Mouse (Mus musculus) forebrain, embryonic 11.5 days (tissue): ENCODE measurements around the gene Igsf9b. TPM values are rescaled to one million over a fixed set of nuclear protein-coding genes. Genes with fewer than 3 reads are reported as not detected.

Source experiments
- ATAC-seq: fragments of 200-750 bp; cut with Nextera tagmentation; replicated peaks from 2 replicates; pipeline ENCODE4 v1.8.0; 2017; ENCODE audit warnings: moderate TSS enrichment; ENCODE audit not compliant: low FRiP score
- DNase-seq: peaks from one replicate; pipeline ENCODE4 v3.0.0-alpha.2; 2017; ENCODE audit warnings: low spot score
- H3K27ac ChIP-seq: fragments of 300-500 bp; sonication (generic); 2 replicates; pipeline ENCODE4 v1.5.1; 2014; ENCODE audit warnings: low read depth, low read length
- H3K27me3 ChIP-seq: fragments of 300-500 bp; sonication (generic); 2 replicates; pipeline ENCODE4 v1.6.1; 2014; ENCODE audit warnings: mild to moderate bottlenecking, low read length, mixed read lengths; ENCODE audit not compliant: control insufficient read depth, insufficient read depth
- H3K36me3 ChIP-seq: fragments of 300-500 bp; sonication (generic); 2 replicates; pipeline ENCODE4 v1.6.1; 2014; ENCODE audit warnings: mild to moderate bottlenecking, low read length, moderate library complexity, mixed read lengths; ENCODE audit not compliant: control insufficient read depth, insufficient read depth
- H3K4me1 ChIP-seq: fragments of 300-500 bp; sonication (generic); replicated peaks from 2 replicates; pipeline ENCODE4 v1.6.1; 2014; ENCODE audit warnings: low read length, mixed read lengths; ENCODE audit not compliant: control insufficient read depth, insufficient read depth
- H3K4me2 ChIP-seq: fragments of 300-500 bp; sonication (generic); 2 replicates; pipeline ENCODE4 v1.6.1; 2014; ENCODE audit warnings: low read depth, mild to moderate bottlenecking, low read length, moderate library complexity, mixed read lengths; ENCODE audit not compliant: severe bottlenecking
- H3K4me3 ChIP-seq: fragments of 300-500 bp; sonication (generic); 2 replicates; pipeline ENCODE4 v1.5.1; 2014; ENCODE audit warnings: low read depth, low read length
- H3K9ac ChIP-seq: fragments of 300-500 bp; sonication (generic); 2 replicates; pipeline ENCODE4 v1.6.1; 2014; ENCODE audit warnings: low read length
- H3K9me3 ChIP-seq: fragments of 300-500 bp; sonication (generic); 2 replicates; pipeline ENCODE4 v1.6.1; 2016; ENCODE audit warnings: low read length, mixed read lengths; ENCODE audit not compliant: control insufficient read depth
- WGBS: fragments of 180-500 bp; shearing (Covaris S2); extraction: QIAGEN DNeasy Blood & Tissue Kit; methylation state at CpG from one replicate; pipeline ENCODE4 v1.1.7; 2014; 5-methylcytosine and 5-hydroxymethylcytosine counted together
- polyA plus RNA-seq: library from polyadenylated mRNA; unstranded; fragments of >200 nt; fragmentation: Nextera tagmentation; extraction: Ambion mirVana; gene quantifications from 2 replicates; pipeline ENCODE4 v1.2.1, GENCODE M21; 2014

Igsf9b gene
- polyA plus RNA-seq, 1 experiment from 2014 or later: 8.4 TPM

DNA sequence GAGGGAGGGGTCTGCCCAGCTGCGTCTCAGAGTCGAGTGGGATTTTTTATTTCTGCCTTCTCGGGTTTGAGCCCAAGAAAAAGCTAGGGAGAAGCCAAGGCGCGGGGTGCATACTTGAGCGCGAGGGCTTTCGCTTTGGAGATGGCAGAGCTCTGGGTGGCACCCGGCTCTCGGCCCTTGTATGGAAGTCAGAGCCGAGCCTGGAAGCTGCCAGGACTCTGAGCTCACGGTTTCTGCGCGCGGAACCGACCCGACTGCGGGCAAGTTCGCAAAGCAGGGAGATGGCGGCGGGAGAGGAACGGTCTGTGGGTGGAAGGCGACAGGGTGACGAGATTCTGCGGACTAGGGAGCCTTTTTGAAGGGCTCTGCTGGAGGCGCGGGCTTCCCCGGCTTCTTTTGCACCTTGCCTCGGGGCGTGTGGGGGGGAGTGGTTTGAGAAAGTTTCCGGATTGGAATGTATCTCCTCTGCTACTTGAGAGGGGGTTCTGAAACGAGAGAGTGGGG, 1.2 kb downstream of the Igsf9b start:
- DNase-seq: peak; percentile 76
- no peaks in the 10 kb centered on the region for H3K9me3 ChIP-seq
- H3K4me2 ChIP-seq: peak overlapping the region; percentile 95
- H3K27ac ChIP-seq: no peak overlapping the region
- peaks cover 14% of the 10 kb centered on the region; the same call in 1 of the 2 replicates for H3K4me1 ChIP-seq
- peak overlapping the region; percentile 68 for H3K4me3 ChIP-seq
- under 1% methylated on average over 32 of the region's 32 CpGs for WGBS
- no peak for ATAC-seq
- H3K36me3 ChIP-seq: no peaks in the 10 kb centered on the region
- no peaks in the 10 kb centered on the region; the same call in 1 of the 2 replicates for H3K27me3 ChIP-seq
- peak overlapping the region; percentile 70 for H3K9ac ChIP-seq

DNA sequence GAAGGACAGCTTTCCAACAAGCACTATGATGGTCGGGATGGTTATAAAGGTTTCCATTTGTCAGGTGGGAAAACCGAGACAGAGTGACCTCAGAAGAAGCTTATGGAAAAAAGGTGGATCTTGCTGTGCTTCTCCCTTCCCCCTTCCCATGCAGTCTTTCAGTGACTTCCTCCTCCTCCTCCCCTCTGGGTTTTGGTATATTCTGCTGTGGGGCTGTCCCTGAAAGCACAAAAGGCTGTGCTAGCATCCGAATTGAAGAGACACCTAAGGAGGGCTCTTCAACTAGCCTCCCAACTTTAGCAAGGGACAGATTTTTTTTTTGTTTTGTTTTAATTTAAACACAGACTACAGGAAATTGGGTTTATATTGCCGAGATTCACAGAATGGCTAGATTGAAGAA, 1.7 kb downstream of the Igsf9b start:
- no peak overlapping the region for H3K27ac ChIP-seq
- peak overlapping the region; percentile 68 for H3K4me3 ChIP-seq
- 3% methylated on average over 4 of the region's 4 CpGs for WGBS
- H3K36me3 ChIP-seq: no peaks in the 10 kb centered on the region
- H3K27me3 ChIP-seq: no peaks in the 10 kb centered on the region; the same call in 1 of the 2 replicates
- peak overlapping the region; percentile 70 for H3K9ac ChIP-seq
- ATAC-seq (no peak), DNase-seq (no peak)
- H3K4me1 ChIP-seq: peaks cover 14% of the 10 kb centered on the region; the same call in 1 of the 2 replicates
- H3K4me2 ChIP-seq: peak overlapping the region; percentile 95
- no peaks in the 10 kb centered on the region for H3K9me3 ChIP-seq

DNA sequence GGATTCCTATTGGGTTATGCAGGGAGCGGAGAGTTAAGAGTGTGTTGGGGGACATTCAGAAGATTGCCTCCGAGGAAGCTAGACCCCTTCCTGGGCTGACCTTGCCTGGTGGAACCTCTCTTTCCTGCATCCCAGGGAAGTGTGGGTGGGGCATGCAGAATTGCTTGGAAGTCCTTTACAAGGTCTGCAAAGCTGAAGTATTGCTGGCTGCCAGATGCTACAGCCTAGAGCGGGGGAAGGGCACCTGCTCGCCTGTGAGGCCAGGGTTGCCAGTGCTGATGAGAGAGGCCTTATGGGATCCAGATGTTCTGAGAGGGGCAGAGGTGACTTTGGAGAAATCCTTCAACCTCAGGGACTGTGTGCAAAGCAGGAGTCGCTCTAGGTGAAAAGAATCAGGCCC, 2.5 kb downstream of the Igsf9b start:
- Histone ChIP-seq H3K4me2 (peak overlapping the region; percentile 95; the same call in 1 of the 2 replicates), H3K27me3 (no peaks in the 10 kb centered on the region; the same call in 1 of the 2 replicates)

DNA sequence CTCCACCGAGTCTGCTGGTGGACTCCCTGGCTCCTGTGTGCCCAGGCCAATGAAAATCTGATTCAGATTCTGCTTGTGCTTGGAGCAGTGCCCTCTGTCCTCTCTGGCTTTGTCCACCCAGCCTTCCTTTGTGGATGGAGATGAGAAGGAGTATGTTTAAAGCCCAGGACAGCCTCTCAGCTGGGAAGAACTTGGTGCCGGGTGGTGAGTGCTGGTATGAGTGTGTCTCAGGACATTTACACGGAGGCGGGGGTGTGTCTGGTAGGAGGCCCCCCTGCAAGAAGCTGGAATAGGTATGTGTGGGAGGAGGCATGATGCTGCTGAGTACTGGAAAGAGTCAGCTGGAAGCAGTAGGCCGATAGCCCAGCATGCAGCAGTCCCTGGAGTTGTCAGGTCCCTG, 3.3 kb downstream of the Igsf9b start:
- Histone ChIP-seq H3K9me3 (no peaks in the 10 kb centered on the region), H3K4me3 (no peak overlapping the region), H3K4me2 (no peak overlapping the region), H3K36me3 (no peaks in the 10 kb centered on the region), H3K27ac (no peak overlapping the region), H3K4me1 (peaks cover 17% of the 10 kb centered on the region; the same call in 1 of the 2 replicates), H3K9ac (no peak overlapping the region), H3K27me3 (no peaks in the 10 kb centered on the region; the same call in 1 of the 2 replicates)
- ATAC-seq (no peak), DNase-seq (no peak)
- 64% methylated on average over 5 of the region's 5 CpGs for WGBS

More for the DNA sequence above, 2.5 kb downstream of the Igsf9b start:
- H3K27ac ChIP-seq: no peak overlapping the region
- H3K4me1 ChIP-seq: peaks cover 17% of the 10 kb centered on the region; the same call in 1 of the 2 replicates
- no peak overlapping the region for H3K9ac ChIP-seq
- DNase-seq: no peak
- H3K9me3 ChIP-seq: no peaks in the 10 kb centered on the region
- no peaks in the 10 kb centered on the region for H3K36me3 ChIP-seq
- ATAC-seq: no peak
- no peak overlapping the region for H3K4me3 ChIP-seq
- 49% methylated on average over 5 of the region's 5 CpGs for WGBS

DNA sequence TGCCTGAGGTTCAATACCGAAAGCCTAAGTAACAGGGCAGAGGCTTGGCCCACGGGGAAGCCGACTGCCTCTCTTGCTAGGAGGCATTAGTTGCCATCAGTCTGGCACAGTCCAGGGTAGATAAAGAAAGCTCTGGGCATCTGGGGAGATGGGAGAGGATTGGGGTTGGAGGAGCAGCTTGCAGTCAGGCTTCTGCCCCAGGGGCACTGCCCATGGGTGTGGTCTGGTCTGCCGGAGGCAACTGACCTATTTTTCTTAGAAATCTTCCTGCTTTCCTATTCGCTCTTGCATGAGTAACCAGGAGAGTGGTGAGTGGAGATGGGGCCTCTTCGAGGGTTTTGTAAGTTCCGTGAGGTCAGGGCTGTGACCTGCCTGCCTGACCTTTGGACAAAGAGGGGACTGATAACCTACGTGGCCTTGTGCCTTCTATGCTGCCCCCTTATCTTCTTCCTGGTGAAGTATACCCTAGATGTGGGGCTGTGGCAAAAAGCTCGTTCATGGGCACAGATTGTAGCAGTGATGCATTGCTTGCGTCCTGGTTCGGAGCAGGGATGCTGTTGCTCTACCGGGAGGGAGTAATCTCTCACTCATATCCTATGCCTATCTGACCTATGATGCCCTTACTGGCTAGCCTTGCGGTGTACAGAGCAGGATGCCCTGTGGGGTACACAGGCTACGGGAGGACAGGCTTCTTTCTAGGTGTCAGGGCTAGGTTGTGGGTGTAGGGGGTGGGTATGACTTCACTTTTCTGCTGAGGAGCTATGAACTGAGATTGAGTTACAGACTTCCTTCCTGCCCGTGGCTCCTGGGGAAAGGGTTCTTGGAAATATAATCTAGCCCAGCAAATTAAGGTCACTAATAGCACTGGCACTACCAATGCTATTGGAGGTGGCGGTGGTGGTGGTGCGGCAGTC, 4.8 kb downstream of the Igsf9b start:
- 66% methylated on average over 17 of the region's 17 CpGs for WGBS
- H3K4me1 ChIP-seq: peaks cover 22% of the 10 kb centered on the region
- no peaks in the 10 kb centered on the region; the same call in 1 of the 2 replicates for H3K27me3 ChIP-seq
- no peak overlapping the region for H3K4me2 ChIP-seq
- no peak overlapping the region for H3K9ac ChIP-seq
- no peak overlapping the region for H3K4me3 ChIP-seq
- DNase-seq (no peak), ATAC-seq (no peak)
- H3K9me3 ChIP-seq: no peaks in the 10 kb centered on the region
- H3K36me3 ChIP-seq: no peaks in the 10 kb centered on the region
- no peak overlapping the region for H3K27ac ChIP-seq

DNA sequence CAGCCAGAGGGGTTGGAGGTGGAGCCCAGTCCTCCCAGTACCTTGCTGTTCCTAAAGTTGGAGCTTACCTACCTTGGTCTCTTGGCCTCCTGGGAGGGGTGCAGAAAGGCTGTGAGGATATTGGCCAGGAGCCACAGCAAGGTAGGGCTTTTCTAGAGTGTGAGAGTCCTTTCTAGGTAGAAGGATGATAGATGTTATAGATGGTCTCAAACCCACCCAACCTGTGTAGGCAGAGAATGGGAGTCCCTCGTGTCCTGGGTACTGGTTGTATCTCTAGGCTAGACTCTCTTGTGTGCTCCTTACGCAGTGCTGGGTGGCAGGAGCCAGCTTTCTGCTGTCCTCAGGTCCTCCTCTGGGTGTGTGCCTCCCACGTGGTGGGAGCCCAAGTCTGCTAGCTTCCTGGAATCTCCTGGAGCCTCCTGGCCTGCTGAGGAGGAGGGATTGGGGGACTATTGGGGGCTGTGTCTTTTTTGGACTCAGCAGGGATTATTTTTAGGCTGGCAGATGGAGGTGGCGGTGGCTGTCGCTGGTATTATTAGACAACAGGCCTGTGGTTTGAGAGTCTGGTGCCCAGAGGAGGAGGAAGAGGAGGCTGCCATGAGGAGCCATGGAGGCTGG, 5.6 kb downstream of the Igsf9b start:
- ATAC-seq: no peak
- 68% methylated on average over 5 of the region's 5 CpGs for WGBS

DNA sequence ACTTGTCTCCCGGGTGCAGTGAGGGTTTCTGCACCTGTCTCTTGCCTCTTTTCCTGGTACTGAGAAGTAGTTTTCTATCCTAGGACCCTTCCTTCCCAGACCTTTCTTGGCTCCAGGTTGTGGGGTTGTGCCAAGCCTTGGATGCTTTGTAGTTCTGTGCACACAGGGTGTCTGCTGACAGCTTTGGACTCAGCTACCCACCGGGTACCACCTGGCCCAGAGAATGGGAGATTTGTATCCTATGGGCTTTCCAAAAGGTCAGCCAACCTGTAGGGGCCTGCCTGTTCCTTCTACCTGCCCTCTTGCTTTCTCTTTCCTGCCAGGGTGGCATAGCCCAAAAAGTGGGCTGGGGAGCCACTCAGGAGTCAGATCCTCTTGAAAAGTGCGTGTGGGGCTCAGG, 6.5 kb downstream of the Igsf9b start:
- DNase-seq (no peak), ATAC-seq (no peak)
- 51% methylated on average over 3 of the region's 3 CpGs for WGBS
- no peak overlapping the region for H3K4me3 ChIP-seq
- no peak overlapping the region for H3K9ac ChIP-seq
- no peak overlapping the region for H3K4me2 ChIP-seq
- H3K27me3 ChIP-seq: no peaks in the 10 kb centered on the region; the same call in 1 of the 2 replicates
- no peaks in the 10 kb centered on the region for H3K9me3 ChIP-seq
- H3K27ac ChIP-seq: no peak overlapping the region
- H3K4me1 ChIP-seq: peaks cover 21% of the 10 kb centered on the region
- no peaks in the 10 kb centered on the region for H3K36me3 ChIP-seq

More for the DNA sequence above, 5.6 kb downstream of the Igsf9b start:
- Histone ChIP-seq H3K36me3 (no peaks in the 10 kb centered on the region), H3K27me3 (no peaks in the 10 kb centered on the region; the same call in 1 of the 2 replicates), H3K9me3 (no peaks in the 10 kb centered on the region), H3K4me2 (no peak overlapping the region), H3K4me1 (peaks cover 22% of the 10 kb centered on the region), H3K9ac (no peak overlapping the region), H3K4me3 (no peak overlapping the region), H3K27ac (no peak overlapping the region)
- DNase-seq: no peak

DNA sequence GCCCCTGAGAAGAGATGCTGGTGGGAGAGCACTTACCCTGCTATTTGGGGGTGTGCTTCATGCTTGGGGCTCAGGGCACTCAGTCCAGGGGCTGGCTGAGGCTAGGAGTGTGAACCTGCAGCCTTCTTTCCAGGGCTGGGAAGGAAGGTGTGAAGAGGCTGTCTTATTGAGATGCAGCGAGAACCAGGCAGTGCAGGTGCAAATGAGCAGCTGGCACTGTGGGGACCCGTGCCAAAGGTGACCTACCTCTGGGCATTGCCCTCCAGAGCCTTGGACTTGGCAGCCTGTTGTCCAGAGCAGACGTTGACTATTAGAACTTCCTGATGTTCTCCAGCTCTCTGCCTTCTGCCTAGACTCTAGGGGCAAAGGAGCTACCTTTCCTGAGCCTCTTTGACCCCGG, 7.6 kb downstream of the Igsf9b start:
- 23% methylated on average over 4 of the region's 4 CpGs for WGBS
- Histone ChIP-seq H3K36me3 (no peaks in the 10 kb centered on the region), H3K4me1 (peaks cover 15% of the 10 kb centered on the region), H3K4me3 (no peak overlapping the region), H3K9me3 (no peaks in the 10 kb centered on the region), H3K27me3 (no peaks in the 10 kb centered on the region), H3K27ac (peak overlapping the region; percentile 25; the same call in 1 of the 2 replicates), H3K9ac (no peak overlapping the region), H3K4me2 (no peak overlapping the region)
- DNase-seq (no peak), ATAC-seq (no peak)
